Mouse (Mus musculus) frontal cortex, postnatal 10 days (tissue): ENCODE data around the gene Ing2.
A peak's percentile ranks its signal among the peaks of the same experiment; 100 is the strongest.

Experiments used
- DNase-seq, 2 experiments: peaks; one replicate each; pipeline ENCODE4 v3.0.0; 2022; ENCODE audit warnings: low spot score in 2 of 2, mixed read lengths in 1 of 2

The Ing2 gene

DNA sequence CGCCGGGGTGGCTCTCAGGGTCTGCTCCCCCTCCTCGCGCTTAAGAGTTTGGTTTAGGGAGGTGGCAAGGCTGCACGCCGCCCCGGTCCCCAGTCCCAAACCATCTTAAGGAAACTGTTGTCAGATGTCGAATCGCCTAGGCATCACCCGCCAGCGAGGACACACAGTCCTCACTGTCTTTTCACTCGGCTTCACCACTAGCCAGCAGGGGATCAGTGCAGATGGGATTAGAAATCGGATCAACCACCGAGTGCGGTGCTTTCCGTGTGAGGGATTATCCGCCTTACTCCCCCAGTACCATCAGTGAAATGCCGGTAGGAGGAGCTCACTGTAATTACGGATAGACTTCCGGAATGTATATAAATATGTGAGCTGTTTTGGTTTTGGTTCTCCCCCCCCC, 430 bp upstream of the Ing2 start:
- DNase-seq, result peak in 1 of 2 experiments; percentile 47

DNA sequence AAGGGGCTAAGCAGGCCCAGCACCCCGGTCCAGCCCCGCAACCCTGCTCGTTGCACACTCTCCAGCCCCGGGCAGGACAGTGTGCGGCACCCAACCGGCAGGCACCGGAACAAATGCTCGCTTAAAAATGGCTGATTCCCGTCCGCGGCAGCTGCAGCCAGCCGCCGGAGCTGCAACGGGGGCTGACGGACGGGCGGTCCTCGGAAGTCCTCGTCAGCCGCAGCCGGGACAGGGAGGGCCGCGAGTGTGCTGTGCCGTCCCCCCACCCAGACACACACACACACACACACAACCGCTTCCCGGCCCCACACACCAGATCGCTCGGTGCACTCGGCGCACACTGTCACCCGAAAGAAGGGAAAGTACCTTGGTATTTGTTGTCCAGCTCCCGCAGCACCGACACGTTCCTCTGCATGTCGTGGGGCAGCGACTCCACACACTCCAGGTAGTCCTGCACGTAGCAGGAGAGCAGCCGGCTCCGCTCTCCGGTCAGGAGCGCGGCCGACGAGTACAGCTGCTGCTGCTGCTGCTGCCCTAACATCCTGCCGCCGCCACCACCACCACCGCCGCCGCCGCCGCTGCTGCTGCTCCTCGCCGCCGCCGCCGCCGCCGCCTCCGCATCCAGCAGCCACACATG, 1.1 kb downstream of the Ing2 start:
- DNase-seq, result no peak

DNA sequence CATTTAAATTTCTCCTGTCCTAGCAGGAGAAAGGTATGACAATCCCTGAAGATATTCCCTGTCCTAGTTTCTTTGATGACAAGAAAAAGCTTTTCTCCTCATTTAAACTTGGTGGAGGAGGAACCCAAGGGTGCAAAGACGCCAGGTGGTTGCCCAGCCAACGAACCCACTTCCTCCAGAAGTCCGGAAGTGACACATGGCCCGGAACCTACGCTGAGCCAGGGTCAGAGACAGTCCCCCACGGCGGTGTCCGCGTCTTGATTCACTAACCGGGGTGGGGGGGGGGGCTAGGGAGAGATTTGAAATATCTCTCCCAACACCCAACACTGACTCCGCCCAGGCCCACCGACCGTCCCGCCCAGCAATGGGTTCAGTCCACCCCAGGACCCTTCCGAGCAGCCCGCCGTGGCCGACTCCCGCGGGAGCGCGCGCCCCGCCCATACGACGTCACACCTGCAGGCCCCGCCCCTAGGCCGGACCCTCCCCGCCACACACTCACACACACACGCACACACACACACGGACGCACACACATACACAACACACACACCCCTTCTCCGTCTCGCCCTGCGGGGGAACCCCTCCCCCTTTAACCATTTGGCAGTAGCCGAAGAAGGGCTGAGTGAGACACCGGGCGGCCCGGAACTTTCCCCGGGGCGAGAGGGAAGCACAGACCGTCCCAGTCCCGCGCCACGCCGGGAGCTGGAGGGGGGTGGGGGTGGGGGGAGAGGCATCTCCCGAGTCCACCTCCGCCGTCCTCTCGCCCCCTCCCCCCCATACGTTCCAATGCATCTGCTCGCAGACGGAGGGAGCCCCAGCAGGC, 1.8 kb downstream of the Ing2 start:
- peak; percentile 84 to 87 for DNase-seq

DNA sequence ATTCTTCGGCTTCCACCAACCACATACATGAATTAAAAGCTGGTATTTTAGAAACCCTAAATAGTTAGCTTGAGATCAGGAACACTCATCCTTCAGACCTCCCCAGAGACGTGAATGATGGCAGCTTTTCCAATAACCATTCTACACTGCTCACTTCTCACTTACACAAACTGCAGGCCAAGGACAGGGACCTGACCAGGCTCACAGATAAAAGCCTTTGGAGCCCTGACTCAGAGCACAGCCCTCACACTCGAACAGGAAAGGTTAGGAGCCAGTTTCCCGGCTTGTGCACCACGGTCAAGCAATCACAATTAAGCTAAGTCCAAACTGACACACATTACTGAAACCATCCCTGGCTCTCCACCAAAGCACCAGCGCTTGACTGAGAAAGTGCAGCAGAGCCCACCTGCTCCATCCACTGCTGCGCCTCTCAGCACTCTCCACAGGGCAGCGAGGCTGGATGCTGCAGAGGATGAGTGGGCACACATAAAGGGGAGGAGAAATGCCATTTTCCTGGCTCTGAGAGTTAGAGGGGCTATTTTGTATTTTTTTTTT, 11.0 kb downstream of the Ing2 start:
- no peak for DNase-seq

DNA sequence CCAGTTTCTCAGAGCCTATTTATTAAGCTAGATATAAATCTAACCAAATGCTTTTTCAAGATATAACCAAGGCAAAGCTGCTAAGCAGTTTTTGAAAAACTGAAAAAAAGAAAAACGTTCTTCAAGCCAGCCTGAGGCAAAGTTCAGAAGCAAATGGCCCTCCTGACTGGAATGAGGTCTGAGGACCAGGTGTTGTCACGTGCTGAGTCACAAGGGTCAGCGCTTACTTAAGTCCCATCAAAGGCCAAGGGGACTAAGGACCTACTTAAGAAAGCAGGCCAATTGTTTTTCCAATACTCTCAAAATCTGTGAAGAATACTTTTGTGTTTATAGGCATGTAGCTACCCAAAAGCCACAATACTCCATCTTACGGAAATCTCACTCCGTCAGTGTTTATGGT, 12.2 kb downstream of the Ing2 start:
- no peak for DNase-seq

DNA sequence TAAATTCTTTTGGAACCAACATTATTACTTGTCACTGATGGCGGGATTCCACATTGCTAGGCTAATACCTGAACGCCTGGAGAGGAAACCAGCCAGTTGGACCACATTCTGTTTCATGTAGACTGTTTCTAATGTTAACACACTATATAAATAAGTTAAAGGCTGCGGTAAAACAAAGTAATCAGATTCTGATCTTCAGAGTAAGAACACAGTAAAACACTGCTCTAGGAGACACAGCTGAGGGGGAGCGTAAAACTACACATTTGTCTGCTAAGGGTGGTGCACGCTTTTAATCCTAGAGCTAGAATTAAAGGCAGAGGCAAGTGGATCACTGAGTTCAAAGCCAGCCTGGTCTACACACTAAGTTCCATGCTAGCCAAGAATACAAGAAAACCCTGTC, 12.6 kb downstream of the Ing2 start:
- DNase-seq, result no peak

DNA sequence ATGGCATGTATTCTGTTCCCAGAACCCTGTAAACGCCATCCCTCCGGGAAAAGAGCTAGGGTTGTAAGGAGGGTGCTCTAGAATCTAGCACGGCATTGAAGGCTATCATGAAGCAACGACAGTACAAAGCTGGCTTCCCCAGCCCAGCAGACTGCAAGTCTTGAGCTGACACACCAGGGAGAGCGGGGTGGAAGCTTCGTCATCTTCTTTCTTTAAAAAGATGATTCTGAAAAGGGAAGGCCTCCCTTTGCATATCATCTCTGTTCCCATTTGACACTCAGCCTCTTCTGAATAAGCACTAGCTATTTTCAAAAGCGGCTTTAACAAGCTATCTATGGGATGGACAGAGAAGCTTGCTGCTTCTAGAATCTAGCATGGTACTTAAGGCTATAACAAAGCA, 15.0 kb downstream of the Ing2 start:
- no peak for DNase-seq

DNA sequence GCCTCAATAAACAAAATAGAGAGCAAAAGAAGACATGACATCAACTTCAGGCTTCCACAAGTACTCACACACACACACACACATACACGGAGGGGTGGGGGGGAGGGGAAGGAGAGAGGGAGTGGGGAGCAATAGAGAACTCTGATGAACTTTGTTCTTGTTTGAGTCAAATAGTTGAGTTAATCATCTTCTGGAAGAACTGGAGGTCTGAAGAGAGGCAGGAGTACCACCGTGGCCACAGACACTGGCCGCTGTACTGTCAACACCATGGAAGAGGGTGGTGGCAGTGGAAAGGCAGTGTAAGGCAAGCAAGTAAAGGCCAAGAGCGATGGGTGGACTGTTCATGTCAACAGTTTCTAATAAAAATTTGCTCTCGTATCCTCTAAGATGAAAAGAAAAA, 15.9 kb downstream of the Ing2 start:
- DNase-seq, result no peak

DNA sequence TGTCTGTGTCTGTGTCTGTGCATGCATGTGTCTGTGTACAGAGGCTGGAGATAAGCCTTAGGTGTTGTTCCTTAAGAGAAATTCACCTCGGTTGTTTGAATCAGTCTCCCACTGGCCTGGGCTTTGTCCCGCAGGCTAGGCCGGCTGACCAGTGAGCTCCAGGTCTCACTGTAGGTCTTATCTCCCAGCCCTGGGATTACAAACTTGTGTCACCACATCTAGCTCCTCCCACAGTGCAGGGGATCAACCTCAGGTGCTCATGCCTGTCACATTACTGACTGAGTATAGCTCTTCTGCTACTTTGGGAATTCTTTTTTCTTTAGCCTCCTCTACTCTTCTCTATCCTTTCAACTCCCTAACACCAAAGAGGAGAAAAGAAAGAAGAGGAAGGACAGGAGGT, 20.9 kb downstream of the Ing2 start:
- no peak for DNase-seq

DNA sequence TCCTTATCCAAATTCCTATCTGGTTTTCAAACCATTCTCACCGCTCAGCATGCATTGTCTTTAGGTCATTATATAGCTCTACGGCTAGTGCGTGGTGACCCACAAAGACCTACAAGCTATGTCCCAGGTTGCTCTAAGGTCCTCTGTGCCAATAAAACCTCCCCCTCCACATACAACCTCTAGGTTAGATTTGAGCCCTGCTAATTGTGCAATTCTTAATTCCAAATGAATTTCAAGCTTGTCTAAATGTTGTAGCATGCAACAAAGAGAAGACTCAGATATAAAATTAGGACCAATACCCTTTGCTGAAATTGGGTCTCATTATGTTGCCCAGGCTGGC, 22.6 kb downstream of the Ing2 start:
- no peak for DNase-seq

DNA sequence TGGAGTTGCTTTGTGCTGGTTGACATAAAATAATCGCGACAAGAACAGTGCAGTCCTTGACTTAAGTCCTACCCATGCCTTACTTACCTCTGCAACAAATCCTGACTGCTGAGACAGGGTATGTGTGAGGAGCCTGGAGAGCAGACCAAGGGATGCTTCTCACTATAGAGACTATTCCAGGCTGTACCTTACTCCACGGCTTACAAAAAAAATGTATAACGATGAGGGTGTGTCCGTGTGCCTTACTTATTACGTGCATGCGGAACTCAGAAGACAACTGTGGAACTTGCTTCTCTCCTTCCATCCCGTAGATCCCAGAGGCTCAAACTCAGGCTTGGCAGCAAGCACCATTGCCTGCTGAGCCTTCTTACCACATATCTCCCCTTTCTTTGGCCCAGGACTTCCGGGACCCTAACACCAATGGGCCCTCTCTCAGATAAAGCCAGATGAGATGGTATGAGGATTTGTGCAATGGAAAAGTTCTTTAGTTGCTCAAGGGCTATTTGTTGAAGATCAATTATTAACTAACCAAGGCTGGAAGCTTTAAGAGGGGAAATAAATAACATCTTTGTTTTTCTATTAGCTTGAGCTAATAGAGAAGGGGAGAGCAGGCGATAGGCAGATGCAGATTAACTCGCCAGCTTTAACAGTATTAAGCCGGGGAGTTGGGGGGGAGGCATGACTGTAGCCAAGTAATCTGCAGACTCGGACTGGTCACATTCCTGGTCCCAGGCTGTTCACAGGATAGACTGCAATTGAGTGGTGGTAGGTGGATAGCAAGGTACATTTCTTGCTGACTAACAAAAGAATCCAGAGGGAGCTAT, 23.2 kb downstream of the Ing2 start:
- DNase-seq, result no peak

DNA sequence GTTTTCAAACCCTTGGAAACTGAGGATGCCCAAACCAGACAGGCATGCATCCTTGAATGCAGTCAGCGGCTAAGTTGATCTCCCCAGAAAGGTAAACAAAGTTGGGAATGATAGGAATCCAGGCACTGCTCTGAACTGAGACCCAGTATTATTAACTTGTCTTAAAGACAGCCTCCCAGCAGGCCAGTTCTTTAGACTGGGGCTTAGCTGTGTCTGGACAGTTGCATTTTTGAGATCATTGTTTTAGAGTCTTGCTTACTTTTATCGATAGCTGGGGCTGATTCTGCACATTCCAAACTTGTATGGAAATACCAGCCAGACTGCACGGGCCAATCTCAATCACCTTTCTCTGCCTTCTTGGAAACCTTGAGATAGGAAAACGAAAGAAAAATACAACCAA, 24.5 kb downstream of the Ing2 start:
- no peak for DNase-seq

DNA sequence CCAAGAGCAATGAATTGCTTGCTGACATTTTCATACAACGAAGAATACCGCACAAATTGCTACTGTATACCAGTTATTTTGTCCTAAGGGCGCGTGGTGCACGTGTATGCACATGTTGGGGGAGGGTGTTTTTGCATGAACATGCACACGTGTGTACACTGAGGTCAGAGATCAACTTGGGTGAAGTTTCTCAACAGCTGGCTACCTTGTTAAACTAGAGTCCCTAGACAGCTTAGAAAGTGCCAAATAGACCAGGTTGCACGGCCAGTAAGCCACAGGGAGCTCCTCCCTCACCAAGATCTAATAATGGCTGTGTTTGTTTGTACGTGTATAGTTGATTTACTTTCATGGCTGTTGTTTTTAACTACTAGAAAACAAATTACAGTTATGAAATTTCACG, 25.8 kb downstream of the Ing2 start:
- no peak for DNase-seq

DNA sequence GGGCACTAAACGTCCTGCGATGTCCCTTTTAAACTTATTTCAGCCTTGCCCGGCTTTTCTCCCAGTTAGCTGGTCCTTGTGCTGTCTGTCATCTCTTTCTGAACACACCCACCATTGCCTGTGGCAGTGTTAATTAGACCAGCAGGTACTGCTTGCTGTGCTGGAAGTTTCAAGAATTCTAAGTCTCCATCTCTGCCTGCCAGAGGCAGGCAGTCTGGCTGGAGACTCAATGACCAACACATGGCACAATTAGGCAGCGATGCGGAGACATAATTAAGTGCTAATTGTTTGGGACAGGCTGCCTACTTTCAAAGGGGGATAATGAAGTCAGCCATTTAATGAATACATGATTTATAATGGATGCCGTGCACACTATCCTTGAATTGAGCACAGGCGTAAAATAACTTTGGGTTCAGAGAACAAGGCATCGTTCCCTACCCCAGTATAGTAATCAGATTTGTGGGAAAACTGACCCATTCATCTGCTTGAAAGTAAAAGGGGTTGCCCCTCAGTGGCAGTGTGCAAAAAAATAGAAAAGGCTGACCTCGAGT, 32.8 kb downstream of the Ing2 start:
- no peak for DNase-seq

DNA sequence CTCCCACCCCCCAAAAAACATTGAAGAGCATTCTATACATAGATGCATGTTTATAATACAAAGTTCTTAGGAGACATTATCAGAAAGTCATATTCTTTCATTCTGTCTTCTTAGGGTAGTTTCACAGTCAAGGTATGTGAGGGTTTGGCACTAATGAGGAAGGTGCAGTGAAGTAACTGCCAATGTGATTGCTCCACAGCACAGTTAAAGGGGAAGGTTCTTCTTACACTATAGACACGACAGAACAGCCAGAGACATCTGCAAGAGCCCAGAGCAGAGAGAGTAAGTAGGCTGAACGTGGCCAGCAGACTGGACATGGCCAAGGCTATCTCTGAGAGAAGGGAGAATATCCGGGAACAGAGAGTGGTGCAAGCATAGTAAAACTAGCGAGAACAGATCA, 38.2 kb downstream of the Ing2 start:
- no peak for DNase-seq

DNA sequence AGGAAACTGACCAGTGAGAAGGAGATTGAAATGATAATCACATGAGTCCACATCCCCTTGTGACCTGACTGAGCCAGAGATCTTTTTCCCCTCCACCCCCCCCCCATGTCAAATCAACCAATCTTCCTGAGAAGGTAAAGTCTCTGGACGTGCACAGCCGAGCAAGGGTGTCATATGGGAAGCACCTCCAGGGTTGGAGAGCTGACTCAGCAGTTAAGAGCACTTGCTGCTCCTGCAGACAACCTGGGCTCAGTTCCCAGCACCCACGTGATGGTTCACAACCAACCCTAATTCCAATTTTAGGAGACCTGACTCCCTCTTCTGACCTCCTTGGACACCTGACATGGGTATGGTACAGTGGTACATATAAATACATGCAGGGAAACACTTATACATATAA, 39.3 kb downstream of the Ing2 start:
- DNase-seq, result no peak

DNA sequence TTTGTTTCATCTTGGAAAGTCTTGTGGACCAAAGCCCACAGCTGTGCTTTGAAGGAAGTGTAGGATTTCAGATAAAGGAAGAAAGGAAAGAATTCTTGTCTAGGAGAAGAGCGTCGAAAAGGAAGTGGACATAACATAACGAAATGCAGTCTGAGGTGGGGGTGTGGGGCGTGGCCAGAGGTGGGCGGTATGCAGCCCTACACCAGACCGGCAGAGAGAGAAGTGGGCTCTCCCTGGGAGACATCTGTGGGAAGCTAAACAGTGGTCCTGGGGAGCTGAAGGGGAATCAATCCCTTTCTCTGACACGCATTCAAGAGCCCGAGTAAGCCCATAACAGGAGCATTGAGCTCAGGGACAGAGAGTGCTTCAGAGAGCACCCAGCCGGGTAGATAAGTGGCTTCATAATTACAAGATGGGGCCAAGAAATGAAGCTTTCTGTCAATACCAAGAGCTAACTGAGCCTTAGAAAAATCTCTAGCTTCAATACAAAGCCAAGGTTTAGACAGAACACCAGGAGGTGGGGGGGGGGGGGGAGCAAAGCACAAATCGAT, 40.5 kb downstream of the Ing2 start:
- no peak for DNase-seq

DNA sequence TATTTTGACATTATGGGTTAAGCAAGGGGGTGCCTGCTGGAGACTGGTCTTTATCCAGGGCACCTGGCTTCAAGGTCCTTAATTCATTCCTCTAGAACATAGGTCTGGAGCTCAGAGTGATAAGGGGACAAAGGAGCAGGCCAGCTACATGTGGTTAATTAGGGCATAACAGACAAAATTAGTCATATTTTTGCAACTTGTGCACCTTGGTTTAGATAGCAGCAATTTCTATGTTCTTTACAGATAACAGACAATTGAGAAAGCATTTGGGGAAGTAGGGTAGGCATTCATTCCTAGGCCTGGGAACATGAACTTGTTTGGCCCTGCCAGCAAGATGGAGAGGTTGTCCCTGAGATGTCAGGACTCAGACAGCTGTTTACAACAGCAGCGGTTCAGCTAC, 54.2 kb downstream of the Ing2 start:
- no peak for DNase-seq
